Mouse (Mus musculus): ENCODE data around the gene Tmbim6. TPM values are rescaled to one million over a fixed set of nuclear protein-coding genes. Genes with fewer than 3 reads are reported as not detected.

Gene Tmbim6
- polyA plus RNA-seq, 1 experiment: 1,662 TPM

DNA sequence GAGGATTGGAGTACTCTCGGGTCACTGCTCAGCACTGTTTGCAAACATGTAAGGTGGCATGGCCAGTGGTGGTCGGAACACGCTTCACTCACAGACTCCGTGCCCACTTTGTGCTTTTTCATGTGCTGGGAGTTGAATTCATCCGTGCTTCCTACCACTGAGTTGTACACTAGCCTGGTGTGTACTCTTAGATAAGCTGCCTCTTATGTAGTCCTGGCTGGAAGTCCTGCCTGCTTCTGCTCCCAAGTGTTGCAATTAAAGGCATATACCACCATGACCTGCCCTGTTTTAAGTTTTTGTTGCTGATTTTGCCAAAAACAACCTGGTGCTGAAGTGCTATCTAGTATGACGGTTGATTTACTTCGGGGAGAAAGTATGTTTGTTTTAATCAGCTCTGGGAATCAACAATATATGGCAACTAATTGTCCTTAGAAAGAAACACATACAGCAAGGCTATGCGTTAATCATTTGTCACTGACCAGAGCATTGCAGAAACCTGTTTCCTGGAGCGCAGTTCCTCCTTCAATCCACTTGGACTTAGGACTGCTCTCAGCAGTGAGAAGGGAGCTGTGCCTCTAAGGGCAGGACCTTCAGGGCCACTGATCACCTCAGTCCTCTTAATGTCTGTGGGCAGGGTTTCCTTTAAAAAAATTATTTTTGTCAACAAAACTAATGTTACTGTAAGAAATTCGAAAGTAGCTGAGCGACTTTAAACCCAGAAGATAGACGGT is 10.6 kb downstream of the Tmbim6 start:
- 26% methylated on average over 12 of the region's 12 CpGs for WGBS
- H3K27me3 ChIP-seq (ENCODE audit: control insufficient read depth, insufficient read depth, low read length): no peaks in the 10 kb centered on the region
- TF ChIP-seq CTCF (IDR thresholded peaks at IDR 0.05; ENCODE audit: extremely low read depth, insufficient read length, insufficient replicate concordance, low read depth, low read length) (no peak), POLR2A (IDR thresholded peaks at IDR 0.05; ENCODE audit: low read depth, low read length) (no peak)
- H3K4me3 ChIP-seq (ENCODE audit: low read depth, low read length): peak overlapping the region; percentile 26
- H3K27ac ChIP-seq (ENCODE audit: insufficient read depth, low read depth, low read length): peak overlapping the region; percentile 83
- H3K4me1 ChIP-seq (ENCODE audit: control insufficient read depth, insufficient read depth, insufficient read length, low read length): peaks cover 34% of the 10 kb centered on the region
- H3K36me3 ChIP-seq (ENCODE audit: control insufficient read depth, insufficient read depth, low read length): peaks cover 73% of the 10 kb centered on the region

DNA sequence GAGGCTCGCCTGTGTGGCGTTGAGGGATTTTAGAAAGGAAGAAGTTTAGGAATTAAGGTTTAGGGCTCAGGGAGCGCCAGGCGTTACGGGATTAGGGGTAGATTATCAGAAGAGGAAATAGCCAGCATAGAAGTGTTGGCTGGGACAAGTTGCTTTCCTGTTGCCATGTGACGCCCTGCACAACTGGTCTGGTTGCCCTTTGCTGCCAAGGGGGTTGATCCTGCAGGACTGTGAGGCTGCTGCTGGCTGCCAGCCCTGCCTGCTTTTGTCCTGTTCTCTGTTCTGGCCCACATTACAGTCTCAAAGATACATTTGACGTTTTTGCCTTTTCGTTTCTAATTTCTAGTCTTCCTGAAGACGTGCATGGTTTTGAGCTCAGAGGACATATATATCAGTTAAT is 12.5 kb downstream of the Tmbim6 start:
- no peak overlapping the region for H3K4me3 ChIP-seq (ENCODE audit: low read depth, low read length)
- H3K27ac ChIP-seq (ENCODE audit: insufficient read depth, low read depth, low read length): no peak overlapping the region
- H3K4me1 ChIP-seq (ENCODE audit: control insufficient read depth, insufficient read depth, insufficient read length, low read length): peaks cover 22% of the 10 kb centered on the region
- WGBS: 57% methylated on average over 9 of the region's 9 CpGs
- peaks cover 82% of the 10 kb centered on the region for H3K36me3 ChIP-seq (ENCODE audit: control insufficient read depth, insufficient read depth, low read length)
- H3K27me3 ChIP-seq (ENCODE audit: control insufficient read depth, insufficient read depth, low read length): no peaks in the 10 kb centered on the region
- TF ChIP-seq CTCF (IDR thresholded peaks at IDR 0.05; ENCODE audit: extremely low read depth, insufficient read length, insufficient replicate concordance, low read depth, low read length) (no peak), POLR2A (IDR thresholded peaks at IDR 0.05; ENCODE audit: low read depth, low read length) (no peak)

DNA sequence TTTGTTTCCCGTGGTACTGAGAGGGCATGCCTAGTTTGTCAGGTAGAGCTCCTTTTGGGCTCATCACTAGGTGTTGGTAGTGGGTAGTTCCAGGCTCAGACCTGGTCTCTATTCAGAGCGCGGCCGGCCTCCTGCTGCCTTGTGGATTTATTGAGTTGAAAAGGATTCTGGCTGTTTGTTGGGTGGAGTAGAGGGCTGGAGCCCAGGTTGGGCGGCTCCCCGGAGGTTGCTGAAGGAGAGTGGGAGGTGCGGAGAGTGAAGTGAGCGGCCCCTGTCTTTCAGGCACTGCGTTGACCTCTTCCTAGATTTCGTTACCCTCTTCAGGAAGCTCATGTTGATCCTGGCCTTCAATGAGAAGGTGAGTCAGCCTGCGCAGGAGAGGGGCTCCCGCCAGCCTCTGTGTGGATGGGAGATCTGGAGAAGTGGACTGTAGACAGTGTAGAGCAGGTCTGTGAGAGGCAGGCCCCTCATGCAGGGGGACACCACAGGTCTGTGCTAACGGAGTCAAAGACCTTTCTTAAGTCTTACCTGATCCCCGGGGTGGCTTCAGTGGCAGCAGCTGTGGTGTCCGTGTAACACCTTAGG is 14.4 kb downstream of the Tmbim6 start:
- Histone ChIP-seq H3K27ac (ENCODE audit: insufficient read depth, low read depth, low read length) (no peak overlapping the region), H3K27me3 (ENCODE audit: control insufficient read depth, insufficient read depth, low read length) (no peaks in the 10 kb centered on the region), H3K4me1 (ENCODE audit: control insufficient read depth, insufficient read depth, insufficient read length, low read length) (peaks cover 15% of the 10 kb centered on the region), H3K4me3 (ENCODE audit: low read depth, low read length) (no peak overlapping the region), H3K36me3 (ENCODE audit: control insufficient read depth, insufficient read depth, low read length) (peaks cover 78% of the 10 kb centered on the region)
- TF ChIP-seq CTCF (IDR thresholded peaks at IDR 0.05; ENCODE audit: extremely low read depth, insufficient read length, insufficient replicate concordance, low read depth, low read length) (0 out of 2 replicates have a peak, but pooled peaks have one; percentile 4), POLR2A (IDR thresholded peaks at IDR 0.05; ENCODE audit: low read depth, low read length) (no peak)
- 89% methylated on average over 15 of the region's 15 CpGs for WGBS

DNA sequence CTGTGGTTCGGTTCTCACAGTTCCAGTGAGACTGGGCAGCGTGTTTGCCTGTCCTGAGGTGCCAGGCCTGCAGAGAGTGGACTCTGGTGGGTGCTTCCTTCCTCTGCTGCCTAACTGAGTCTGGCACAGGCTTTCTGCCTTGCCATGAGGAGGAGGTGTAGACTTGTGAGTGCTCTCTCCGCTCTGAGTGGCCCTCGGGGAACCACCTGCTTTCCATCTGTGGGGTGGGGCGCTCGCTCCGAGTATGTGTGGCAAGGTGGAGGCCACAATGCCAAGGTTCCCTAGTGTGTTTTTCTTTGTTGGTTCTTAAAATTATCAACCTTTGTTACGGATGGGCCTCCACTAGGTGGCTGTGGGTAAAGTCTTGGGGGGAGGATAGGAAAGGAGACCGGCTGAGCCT is 16.2 kb downstream of the Tmbim6 start:
- TF ChIP-seq POLR2A (IDR thresholded peaks at IDR 0.05; ENCODE audit: low read depth, low read length) (no peak), CTCF (IDR thresholded peaks at IDR 0.05; ENCODE audit: extremely low read depth, insufficient read length, insufficient replicate concordance, low read depth, low read length) (no peak)

DNA sequence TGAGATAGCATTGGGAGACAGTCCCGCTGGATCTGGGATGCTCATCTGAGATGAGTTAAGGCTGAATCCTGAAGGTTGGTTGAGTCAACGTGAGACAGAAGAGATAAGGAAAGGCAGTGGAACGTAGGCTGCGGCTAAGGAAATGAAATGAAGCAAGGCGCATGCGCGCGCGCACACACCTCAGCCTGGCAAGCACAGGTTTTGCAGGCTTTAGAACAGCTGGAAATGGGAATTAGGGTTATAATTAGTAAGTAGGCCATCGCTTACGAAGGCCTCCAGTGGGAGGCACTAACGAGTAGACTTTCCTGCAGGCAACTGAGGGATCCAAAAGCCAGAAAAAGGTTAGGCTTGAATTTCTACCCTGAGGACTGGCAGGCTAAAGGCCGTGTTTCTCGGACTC is 19.1 kb downstream of the Tmbim6 start:
- Histone ChIP-seq H3K27ac (ENCODE audit: insufficient read depth, low read depth, low read length) (no peak overlapping the region), H3K4me1 (ENCODE audit: control insufficient read depth, insufficient read depth, insufficient read length, low read length) (no peaks in the 10 kb centered on the region), H3K36me3 (ENCODE audit: control insufficient read depth, insufficient read depth, low read length) (peaks cover 35% of the 10 kb centered on the region), H3K27me3 (ENCODE audit: control insufficient read depth, insufficient read depth, low read length) (no peaks in the 10 kb centered on the region), H3K4me3 (ENCODE audit: low read depth, low read length) (no peak overlapping the region)
- TF ChIP-seq POLR2A (IDR thresholded peaks at IDR 0.05; ENCODE audit: low read depth, low read length): no peak
- TF ChIP-seq CTCF (IDR thresholded peaks at IDR 0.05; ENCODE audit: extremely low read depth, insufficient read length, insufficient replicate concordance, low read depth, low read length): peak; percentile 19; the same call in 1 of the 2 replicates
- WGBS: 52% methylated on average over 14 of the region's 14 CpGs

More for the DNA sequence above, 16.2 kb downstream of the Tmbim6 start:
- Histone ChIP-seq H3K27me3 (ENCODE audit: control insufficient read depth, insufficient read depth, low read length) (no peaks in the 10 kb centered on the region), H3K36me3 (ENCODE audit: control insufficient read depth, insufficient read depth, low read length) (peaks cover 64% of the 10 kb centered on the region), H3K4me1 (ENCODE audit: control insufficient read depth, insufficient read depth, insufficient read length, low read length) (peaks cover 5% of the 10 kb centered on the region; the same call in 1 of the 2 replicates), H3K27ac (ENCODE audit: insufficient read depth, low read depth, low read length) (no peak overlapping the region), H3K4me3 (ENCODE audit: low read depth, low read length) (no peak overlapping the region)
- WGBS: 83% methylated on average over 9 of the region's 9 CpGs

DNA sequence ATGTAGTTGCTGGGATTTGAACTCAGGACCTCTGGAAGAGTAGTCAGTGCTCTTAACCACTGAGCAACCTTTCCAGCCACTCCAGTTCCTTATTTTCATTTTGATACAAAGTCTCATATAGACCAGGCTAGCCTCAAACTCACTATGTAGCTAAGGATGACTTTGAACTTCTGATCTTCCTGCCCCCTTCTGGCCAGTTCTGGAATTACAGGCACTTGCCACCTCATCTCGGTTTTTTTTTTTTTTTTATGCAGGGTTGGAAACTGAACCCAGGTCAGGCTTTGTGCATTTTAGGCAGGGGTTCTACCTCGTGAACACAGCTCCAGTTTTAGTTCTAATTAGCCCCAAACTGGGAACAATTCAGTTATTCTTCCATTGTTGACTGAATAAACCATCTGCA is 23.1 kb downstream of the Tmbim6 start:
- H3K27ac ChIP-seq (ENCODE audit: insufficient read depth, low read depth, low read length): no peak overlapping the region
- no peak for TF ChIP-seq CTCF (IDR thresholded peaks at IDR 0.05; ENCODE audit: extremely low read depth, insufficient read length, insufficient replicate concordance, low read depth, low read length)
- TF ChIP-seq POLR2A (IDR thresholded peaks at IDR 0.05; ENCODE audit: low read depth, low read length): no peak
- 6% methylated on average over 2 of the region's 2 CpGs for WGBS
- no peaks in the 10 kb centered on the region for H3K36me3 ChIP-seq (ENCODE audit: control insufficient read depth, insufficient read depth, low read length)
- H3K27me3 ChIP-seq (ENCODE audit: control insufficient read depth, insufficient read depth, low read length): no peaks in the 10 kb centered on the region
- H3K4me1 ChIP-seq (ENCODE audit: control insufficient read depth, insufficient read depth, insufficient read length, low read length): peaks cover 2% of the 10 kb centered on the region
- H3K4me3 ChIP-seq (ENCODE audit: low read depth, low read length): no peak overlapping the region

DNA sequence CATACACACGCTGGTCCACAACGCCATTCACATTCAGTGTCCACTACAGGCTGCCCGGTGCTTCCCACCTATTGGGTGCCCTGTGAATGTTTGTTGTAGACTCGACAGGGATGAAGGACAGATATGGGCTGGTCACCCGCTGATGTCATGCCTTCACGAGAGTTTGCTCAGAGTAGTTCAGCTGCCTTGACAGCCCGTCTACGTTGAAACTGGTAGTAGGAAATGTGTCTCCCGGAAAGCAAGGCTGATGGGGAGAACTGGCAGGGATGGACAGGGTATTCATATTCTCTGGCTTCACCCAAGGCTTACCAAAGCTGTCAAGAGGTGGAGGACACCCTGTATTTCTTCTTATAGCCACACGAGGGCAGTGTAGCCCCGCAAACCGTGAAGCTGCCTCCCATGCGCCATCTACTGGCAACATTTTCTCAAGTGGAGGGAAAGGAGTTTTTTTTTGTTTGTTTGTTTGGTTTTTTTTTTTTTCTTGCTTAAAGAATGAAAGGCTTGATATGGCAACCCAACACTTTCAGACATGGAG is 23.7 kb downstream of the Tmbim6 start:
- Histone ChIP-seq H3K36me3 (ENCODE audit: control insufficient read depth, insufficient read depth, low read length) (no peaks in the 10 kb centered on the region), H3K4me3 (ENCODE audit: low read depth, low read length) (no peak overlapping the region), H3K27me3 (ENCODE audit: control insufficient read depth, insufficient read depth, low read length) (no peaks in the 10 kb centered on the region), H3K4me1 (ENCODE audit: control insufficient read depth, insufficient read depth, insufficient read length, low read length) (peaks cover 4% of the 10 kb centered on the region), H3K27ac (ENCODE audit: insufficient read depth, low read depth, low read length) (no peak overlapping the region)
- 13% methylated on average over 13 of the region's 13 CpGs for WGBS
- TF ChIP-seq CTCF (IDR thresholded peaks at IDR 0.05; ENCODE audit: extremely low read depth, insufficient read length, insufficient replicate concordance, low read depth, low read length) (peak; percentile 100), POLR2A (IDR thresholded peaks at IDR 0.05; ENCODE audit: low read depth, low read length) (no peak)

All from small intestine, adult 2 months (tissue).